Mouse (Mus musculus) heart, embryonic 11.5 days (tissue): ENCODE measurements around the gene Thumpd3. TPM values are rescaled to one million over a fixed set of nuclear protein-coding genes. Genes with fewer than 3 reads are reported as not detected.

Source experiments
- ATAC-seq: fragments of 200-750 bp; cut with Nextera tagmentation; replicated peaks from 2 replicates; pipeline ENCODE4 v1.8.0; 2017; ENCODE audit warnings: moderate library complexity; ENCODE audit not compliant: insufficient number of reproducible peaks, low FRiP score, low TSS enrichment
- H3K27ac ChIP-seq: fragments of 300-500 bp; sonication (generic); 2 replicates; pipeline ENCODE4 v1.5.1; 2014; ENCODE audit warnings: mild to moderate bottlenecking, low read depth, low read length
- H3K27me3 ChIP-seq: fragments of 300-500 bp; sonication (generic); 2 replicates; pipeline ENCODE4 v1.6.1; 2014; ENCODE audit warnings: mild to moderate bottlenecking, low read length, mixed read lengths; ENCODE audit not compliant: control insufficient read depth, insufficient read depth
- H3K36me3 ChIP-seq: fragments of 300-500 bp; sonication (generic); 2 replicates; pipeline ENCODE4 v1.6.1; 2014; ENCODE audit warnings: mild to moderate bottlenecking, low read length, moderate library complexity, mixed read lengths; ENCODE audit not compliant: control insufficient read depth, insufficient read depth
- H3K4me1 ChIP-seq: fragments of 300-500 bp; sonication (generic); 2 replicates; pipeline ENCODE4 v1.6.1; 2014; ENCODE audit warnings: low read length; ENCODE audit not compliant: control insufficient read depth, insufficient read depth
- H3K4me2 ChIP-seq: fragments of 300-500 bp; sonication (generic); 2 replicates; pipeline ENCODE4 v1.6.1; 2014; ENCODE audit warnings: mild to moderate bottlenecking, moderate library complexity
- H3K4me3 ChIP-seq: fragments of 300-500 bp; sonication (generic); 2 replicates; pipeline ENCODE4 v1.5.1; 2014; ENCODE audit warnings: low read depth, low read length
- H3K9ac ChIP-seq: fragments of 300-500 bp; sonication (generic); 2 replicates; pipeline ENCODE4 v1.6.1; 2014; ENCODE audit warnings: mild to moderate bottlenecking, low read depth, low read length, moderate library complexity
- H3K9me3 ChIP-seq: fragments of 300-500 bp; sonication (generic); replicated peaks from 2 replicates; pipeline ENCODE4 v1.6.1; 2016; ENCODE audit warnings: low read length; ENCODE audit not compliant: control insufficient read depth
- WGBS: fragments of 180-500 bp; shearing (Covaris S2); extraction: QIAGEN DNeasy Blood & Tissue Kit; methylation state at CpG from one replicate; pipeline ENCODE4 v1.1.7; 2014; ENCODE audit not compliant: insufficient replicate concordance; 5-methylcytosine and 5-hydroxymethylcytosine counted together
- polyA plus RNA-seq: library from polyadenylated mRNA; unstranded; fragments of >200 nt; fragmentation: Nextera tagmentation; extraction: Ambion mirVana; gene quantifications from 2 replicates; pipeline ENCODE4 v1.2.1, GENCODE M21; 2014

The Thumpd3 gene
- polyA plus RNA-seq: 41.0 and 41.6 TPM in 2 replicates

DNA sequence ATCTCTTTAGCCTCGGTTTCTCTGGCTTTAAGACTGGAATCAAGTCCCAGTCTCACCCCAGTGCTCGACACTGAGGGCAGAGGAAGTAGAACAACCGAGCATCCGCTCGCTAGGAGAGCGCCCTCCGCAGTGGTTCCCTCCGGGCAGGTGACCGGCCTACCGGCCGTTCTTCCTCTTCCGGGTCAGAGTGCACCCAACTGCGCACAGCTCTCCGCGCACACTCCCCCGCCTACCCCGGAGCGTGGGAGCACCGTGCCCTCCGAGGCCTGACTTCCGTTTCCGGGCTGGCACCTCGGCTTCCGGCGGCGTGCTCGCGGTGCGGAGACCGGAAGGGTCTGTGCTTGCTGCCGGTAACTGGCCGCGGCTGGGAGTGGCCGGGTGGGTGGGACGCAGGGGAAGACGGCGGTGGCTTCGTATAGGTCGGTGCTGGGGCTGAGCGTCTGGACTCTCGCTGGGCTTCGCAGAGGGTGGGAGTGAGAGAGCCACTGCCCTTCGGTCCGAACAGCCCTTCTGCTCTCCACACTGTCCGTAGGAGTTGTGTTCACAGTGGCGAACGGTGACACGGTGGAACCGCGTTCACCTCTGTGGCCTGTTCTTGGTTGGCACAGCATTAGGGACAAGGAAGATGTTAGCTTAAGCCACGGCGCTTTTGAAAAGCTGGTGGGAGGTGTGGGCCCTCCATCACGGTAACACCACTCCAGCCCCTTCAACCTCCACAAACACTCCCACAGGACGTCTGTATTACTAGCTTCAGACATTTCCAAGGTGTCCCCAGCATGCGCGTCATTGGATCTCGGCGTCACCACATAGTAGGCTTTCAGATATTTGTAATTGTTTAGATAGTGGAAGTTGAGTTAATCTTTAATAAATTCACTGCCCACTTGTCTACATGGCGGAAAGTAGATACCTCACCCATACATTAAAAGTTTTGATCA lies at the start of gene Thumpd3:
Thumpd3 (plus strand) TSS at position 185 of the 935 bp plus-strand sequence.
- Histone ChIP-seq H3K27ac (peak within 1 kb of the TSS; percentile 93), H3K4me2 (peak within 1 kb of the TSS; percentile 94), H3K9ac (peak within 1 kb of the TSS; percentile 81), H3K9me3 (no peaks in the 10 kb centered on the region), H3K4me3 (peak within 1 kb of the TSS; percentile 67), H3K4me1 (peaks cover 9% of the 10 kb centered on the region; the same call in 1 of the 2 replicates), H3K36me3 (peaks cover 7% of the 10 kb centered on the region), H3K27me3 (no peaks in the 10 kb centered on the region)
- ATAC-seq: peak; percentile 99
- WGBS: under 1% methylated on average over 59 of the region's 59 CpGs

DNA sequence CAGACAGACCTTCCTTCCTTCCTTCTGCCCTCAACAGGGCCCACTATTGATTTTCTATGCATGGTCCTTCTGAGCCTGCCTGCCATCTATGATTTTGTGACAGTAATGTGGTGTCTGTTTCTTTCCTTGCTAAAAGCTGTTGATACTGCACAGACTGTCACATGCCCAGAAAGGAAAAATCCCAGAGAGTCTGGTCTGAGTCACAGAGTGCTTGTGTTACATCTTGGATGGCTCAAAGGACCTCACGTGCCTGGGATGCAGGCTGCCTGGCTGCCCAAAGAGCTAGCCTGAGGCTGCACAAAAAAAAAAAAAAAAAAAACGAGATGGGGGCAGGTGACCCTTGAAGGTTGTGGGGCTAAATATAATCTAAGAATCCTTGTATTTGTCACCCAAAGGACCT lies 46.8 kb upstream of the Thumpd3 start:
- H3K27ac ChIP-seq: no peak overlapping the region
- no peaks in the 10 kb centered on the region for H3K36me3 ChIP-seq
- no peak overlapping the region for H3K9ac ChIP-seq
- ATAC-seq: no peak
- H3K4me1 ChIP-seq: no peaks in the 10 kb centered on the region
- H3K4me2 ChIP-seq: no peak overlapping the region
- H3K9me3 ChIP-seq: no peaks in the 10 kb centered on the region
- no peak overlapping the region for H3K4me3 ChIP-seq
- WGBS: 46% methylated on average over 2 of the region's 2 CpGs
- peaks cover 3% of the 10 kb centered on the region; the same call in 1 of the 2 replicates for H3K27me3 ChIP-seq

DNA sequence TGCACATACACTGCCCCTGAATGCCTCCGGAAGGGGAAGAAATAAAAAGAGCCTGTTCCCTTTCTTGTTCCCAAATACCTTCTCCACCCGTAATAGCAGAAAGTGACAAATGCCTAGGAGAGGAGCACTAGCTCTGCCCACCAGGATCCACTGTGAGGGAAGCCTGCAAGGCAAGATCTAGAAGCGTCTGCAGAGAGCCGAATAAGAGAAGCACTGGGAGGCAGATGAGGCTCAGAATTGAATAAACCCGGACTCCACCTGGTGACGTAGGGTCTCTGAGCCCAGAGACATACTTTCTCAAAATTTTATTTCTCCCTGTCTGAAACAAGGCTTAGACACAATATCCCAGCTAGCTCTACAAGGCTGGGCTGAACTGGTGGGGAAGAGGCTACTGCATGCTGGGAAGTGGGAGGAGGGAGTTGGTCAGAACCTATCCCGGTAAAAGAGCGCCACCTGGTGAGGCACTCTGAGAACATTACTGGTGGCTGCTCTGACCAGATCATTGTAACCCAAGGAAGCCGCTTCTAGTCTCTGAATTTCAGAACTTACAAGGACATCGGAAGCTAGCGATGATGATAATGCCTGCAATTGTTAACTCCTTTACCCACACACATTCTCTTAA lies 45.2 kb upstream of the Thumpd3 start:
- Histone ChIP-seq H3K9ac (no peak overlapping the region), H3K4me3 (no peak overlapping the region)
- ATAC-seq: peak; percentile 49; the same call in 1 of the 2 replicates

DNA sequence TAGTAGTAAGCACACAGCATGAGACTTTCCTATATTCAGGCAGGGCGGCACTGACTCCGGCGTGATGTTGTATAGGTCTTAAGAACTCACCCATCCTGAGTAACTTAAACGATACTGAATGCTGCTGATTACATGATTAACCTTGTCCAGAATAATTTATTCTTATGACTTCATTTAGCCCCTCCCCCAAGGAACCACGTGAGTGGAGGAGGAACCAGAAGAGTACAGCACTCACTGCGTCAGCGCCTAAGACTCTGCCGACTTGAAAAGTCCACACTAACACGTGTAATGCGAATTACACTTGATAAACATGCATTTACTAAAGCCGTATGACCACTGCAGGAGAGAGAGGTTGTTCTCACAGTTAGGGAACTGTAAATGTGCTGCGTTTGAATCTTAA lies 44.3 kb upstream of the Thumpd3 start:
- no peaks in the 10 kb centered on the region for H3K36me3 ChIP-seq
- no peak overlapping the region for H3K27ac ChIP-seq
- peaks cover 3% of the 10 kb centered on the region; the same call in 1 of the 2 replicates for H3K27me3 ChIP-seq
- no peak for ATAC-seq
- H3K4me1 ChIP-seq: no peaks in the 10 kb centered on the region
- no peak overlapping the region for H3K4me3 ChIP-seq
- 63% methylated on average over 12 of the region's 12 CpGs for WGBS
- no peaks in the 10 kb centered on the region for H3K9me3 ChIP-seq
- H3K9ac ChIP-seq: no peak overlapping the region
- no peak overlapping the region for H3K4me2 ChIP-seq

More for the DNA sequence above, 45.2 kb upstream of the Thumpd3 start:
- Histone ChIP-seq H3K27ac (no peak overlapping the region), H3K9me3 (no peaks in the 10 kb centered on the region), H3K36me3 (no peaks in the 10 kb centered on the region), H3K4me2 (0 out of 2 replicates have a peak overlapping the region, but pooled peaks have one; percentile 35), H3K27me3 (peaks cover 3% of the 10 kb centered on the region; the same call in 1 of the 2 replicates), H3K4me1 (no peaks in the 10 kb centered on the region)
- 37% methylated on average over 11 of the region's 11 CpGs for WGBS

DNA sequence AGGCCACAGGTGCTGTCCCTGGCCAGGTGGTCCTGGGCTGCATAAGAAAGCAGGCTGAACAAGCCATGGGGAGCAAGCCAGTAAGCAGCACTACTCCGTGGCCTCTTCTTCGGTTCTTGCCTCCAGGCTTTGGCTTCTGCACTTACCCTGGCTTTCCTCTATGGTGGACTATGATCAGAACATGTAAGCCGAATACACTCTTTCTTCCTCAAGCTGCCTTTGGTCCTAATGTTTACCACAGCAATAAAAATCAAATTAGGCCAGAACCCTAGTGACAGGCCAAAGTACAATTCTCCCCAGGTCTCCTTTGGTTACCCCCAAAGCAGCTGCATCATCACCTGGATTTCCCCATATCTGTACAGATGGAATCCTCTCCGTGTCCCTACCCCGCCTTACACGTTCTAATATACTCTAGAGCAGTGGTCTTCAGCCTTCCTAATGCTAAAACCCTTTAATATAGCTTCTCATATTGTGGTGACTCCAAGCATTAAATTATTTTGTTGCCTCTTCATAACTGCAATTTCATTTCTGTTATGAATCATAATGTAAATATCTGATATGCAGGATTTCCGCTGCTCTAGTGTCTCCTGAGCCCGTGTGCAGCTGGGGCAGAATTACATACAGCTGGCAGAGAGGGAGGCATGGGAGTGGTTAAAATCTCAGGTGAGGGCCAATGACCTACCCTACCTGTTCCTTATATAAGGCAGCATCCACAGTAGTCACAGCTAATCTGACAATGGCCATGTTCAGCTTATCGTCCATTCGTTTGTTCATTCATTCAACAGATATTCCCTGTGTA lies 42.5 kb upstream of the Thumpd3 start:
- Histone ChIP-seq H3K4me1 (no peaks in the 10 kb centered on the region), H3K9ac (no peak overlapping the region), H3K9me3 (no peaks in the 10 kb centered on the region), H3K27ac (no peak overlapping the region), H3K36me3 (no peaks in the 10 kb centered on the region), H3K4me2 (no peak overlapping the region), H3K4me3 (no peak overlapping the region), H3K27me3 (peaks cover 3% of the 10 kb centered on the region; the same call in 1 of the 2 replicates)
- no peak for ATAC-seq
- whole genome bisulfite sequencing: 81% methylated on average over 10 of the region's 10 CpGs

DNA sequence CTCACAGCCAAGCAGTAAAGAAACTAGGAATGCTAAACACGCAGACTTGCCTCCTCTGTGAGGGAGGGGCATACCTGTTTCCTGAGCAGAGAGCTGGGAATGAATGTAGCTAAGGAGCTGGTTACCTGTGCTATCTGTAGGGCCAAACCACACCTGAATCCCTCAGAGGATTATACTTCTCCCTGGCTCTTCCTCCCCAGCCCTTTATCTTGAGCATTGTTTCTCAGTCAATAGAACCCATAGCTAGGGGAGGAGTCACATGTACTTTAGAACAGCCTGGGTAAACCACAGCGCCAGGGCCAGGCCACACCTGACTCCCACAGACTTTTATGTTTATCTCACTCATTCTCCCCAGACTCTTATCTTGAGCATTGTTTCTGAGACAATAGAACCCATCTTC lies 39.2 kb upstream of the Thumpd3 start:
- Histone ChIP-seq H3K4me3 (no peak overlapping the region), H3K27me3 (no peaks in the 10 kb centered on the region; the same call in 1 of the 2 replicates), H3K9ac (no peak overlapping the region), H3K4me1 (no peaks in the 10 kb centered on the region), H3K36me3 (no peaks in the 10 kb centered on the region), H3K27ac (no peak overlapping the region), H3K9me3 (no peaks in the 10 kb centered on the region), H3K4me2 (no peak overlapping the region)
- no peak for ATAC-seq
- 59% methylated on average over 2 of the region's 2 CpGs for WGBS

DNA sequence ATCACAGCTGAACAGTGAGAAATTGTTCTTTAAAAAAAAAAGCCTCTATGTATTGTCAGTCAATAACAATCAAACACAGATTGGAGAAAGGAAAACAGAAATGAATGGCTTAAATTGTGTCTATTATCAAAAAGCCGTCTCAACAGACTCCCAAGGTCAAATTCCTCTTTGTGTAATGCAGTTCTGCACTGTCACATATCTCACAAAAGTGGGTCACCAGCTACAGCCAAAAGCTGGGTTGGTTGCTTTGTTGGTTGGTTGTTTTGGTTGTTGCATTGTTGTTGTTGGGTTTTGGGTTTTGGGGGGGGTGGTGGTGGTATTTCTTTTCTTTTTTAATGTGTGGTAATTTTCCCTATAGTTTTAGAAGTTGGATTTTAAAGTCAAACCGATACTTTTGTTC lies 34.1 kb upstream of the Thumpd3 start:
- H3K4me3 ChIP-seq: no peak overlapping the region
- WGBS: 75% methylated on average over 2 of the region's 2 CpGs
- no peak overlapping the region for H3K4me2 ChIP-seq
- H3K27me3 ChIP-seq: no peaks in the 10 kb centered on the region
- ATAC-seq: no peak
- H3K27ac ChIP-seq: no peak overlapping the region
- H3K9ac ChIP-seq: no peak overlapping the region
- no peaks in the 10 kb centered on the region for H3K9me3 ChIP-seq
- H3K4me1 ChIP-seq: 0 out of 2 replicates have a peak, but pooled peaks cover 3% of the 10 kb centered on the region
- H3K36me3 ChIP-seq: no peaks in the 10 kb centered on the region

DNA sequence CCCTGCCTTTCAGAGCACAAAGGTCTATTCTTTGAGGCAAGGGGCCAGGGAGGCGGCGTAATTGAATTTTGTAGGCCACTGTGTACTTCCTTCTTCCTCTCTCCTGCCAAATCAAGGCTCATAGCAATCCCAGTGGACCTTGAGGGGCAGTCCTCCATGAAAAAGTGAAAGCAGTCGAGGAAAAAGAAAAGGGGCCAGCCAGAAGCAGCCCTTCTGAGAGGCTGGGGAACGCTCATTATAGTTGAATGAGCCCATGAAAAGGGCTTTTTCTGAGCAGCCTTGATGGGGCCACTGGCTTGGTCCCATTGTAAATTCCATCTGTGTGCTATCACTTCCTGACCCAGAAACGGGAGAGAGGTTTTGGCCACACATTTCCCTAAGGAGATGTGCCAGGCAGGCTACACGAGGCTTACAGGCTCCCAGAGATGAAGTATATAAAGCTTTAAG lies 33.5 kb upstream of the Thumpd3 start:
- H3K27ac ChIP-seq: 0 out of 2 replicates have a peak overlapping the region, but pooled peaks have one; percentile 29

More for the DNA sequence above, 33.5 kb upstream of the Thumpd3 start:
- no peaks in the 10 kb centered on the region for H3K9me3 ChIP-seq
- H3K27me3 ChIP-seq: no peaks in the 10 kb centered on the region
- H3K4me3 ChIP-seq: no peak overlapping the region
- no peak for ATAC-seq
- H3K36me3 ChIP-seq: no peaks in the 10 kb centered on the region
- no peak overlapping the region for H3K9ac ChIP-seq
- H3K4me1 ChIP-seq: peaks cover 7% of the 10 kb centered on the region; the same call in 1 of the 2 replicates
- WGBS: 51% methylated on average over 6 of the region's 6 CpGs
- H3K4me2 ChIP-seq: no peak overlapping the region
